Mouse (Mus musculus): Measurements from ENCODE around the gene Jaml. TPM values are rescaled to one million over a fixed set of nuclear protein-coding genes. Genes with fewer than 3 reads are reported as not detected.

Jaml gene
- polyA plus RNA-seq, 1 experiment from 2014 or later, result 0.32 TPM

DNA sequence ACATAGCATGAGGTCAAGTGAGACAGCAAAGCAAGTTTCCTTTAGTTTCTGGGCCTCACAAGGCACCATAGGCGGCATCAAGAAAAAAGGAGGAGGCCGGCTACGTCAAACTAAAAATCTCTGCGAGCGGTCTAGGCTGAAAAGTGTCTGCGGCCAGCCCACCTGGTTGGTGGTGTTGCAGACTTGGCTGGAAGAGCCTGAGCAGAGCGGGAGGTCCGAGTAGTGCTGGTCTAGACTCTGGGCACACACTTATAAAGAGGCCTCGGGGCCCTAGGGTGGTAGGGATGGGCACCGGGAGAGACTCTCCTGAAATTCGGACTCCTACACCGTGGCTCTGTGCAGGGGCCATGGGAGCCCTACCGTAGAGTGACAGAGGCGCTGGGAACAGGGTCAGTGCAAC lies 36.7 kb downstream of the Jaml start:
- 4% methylated on average over 14 of the region's 14 CpGs for WGBS
- peaks cover 35% of the 10 kb centered on the region for H3K4me1 ChIP-seq
- H3K9me3 ChIP-seq (replicated peaks), result no peaks in the 10 kb centered on the region
- H3K4me2 ChIP-seq, result peak overlapping the region; percentile 76
- ATAC-seq (ENCODE audit: low FRiP score), result peak; percentile 64; the same call in 1 of the 2 replicates
- H3K36me3 ChIP-seq, result no peaks in the 10 kb centered on the region
- H3K9ac ChIP-seq (replicated peaks), result peak overlapping the region; percentile 36; the same call in 1 of the 2 replicates
- H3K27me3 ChIP-seq (replicated peaks), result 0 out of 2 replicates have a peak, but pooled peaks cover 5% of the 10 kb centered on the region
- peak overlapping the region; percentile 47 for H3K4me3 ChIP-seq (replicated peaks)
- peak overlapping the region; percentile 69 for H3K27ac ChIP-seq (replicated peaks)

DNA sequence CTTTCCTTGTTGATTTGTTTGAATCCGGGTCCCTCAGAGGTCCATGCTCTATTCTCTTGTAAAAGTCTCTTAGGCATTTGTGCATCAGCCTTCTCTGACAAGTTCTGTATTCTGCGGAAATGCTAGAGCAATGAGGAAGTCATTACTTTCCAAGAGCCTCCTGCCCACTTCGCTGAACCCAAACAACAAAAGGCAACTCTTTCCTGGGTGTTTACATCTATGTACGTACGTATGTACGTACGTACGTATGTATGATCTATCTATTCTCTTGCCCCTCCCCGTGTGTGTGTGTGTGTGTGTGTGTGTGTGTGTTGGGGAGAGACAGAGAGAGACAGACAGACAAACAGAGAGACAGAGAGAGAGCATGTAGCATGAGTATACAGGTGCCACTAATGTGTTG lies 37.8 kb downstream of the Jaml start:
- Histone ChIP-seq H3K27me3 (replicated peaks) (0 out of 2 replicates have a peak, but pooled peaks cover 5% of the 10 kb centered on the region), H3K27ac (replicated peaks) (no peak overlapping the region), H3K4me3 (replicated peaks) (no peak overlapping the region), H3K36me3 (no peaks in the 10 kb centered on the region), H3K9ac (replicated peaks) (no peak overlapping the region), H3K4me2 (no peak overlapping the region), H3K4me1 (peaks cover 44% of the 10 kb centered on the region), H3K9me3 (replicated peaks) (no peaks in the 10 kb centered on the region)
- no peak for ATAC-seq (ENCODE audit: low FRiP score)
- 67% methylated on average over 9 of the region's 9 CpGs for WGBS

DNA sequence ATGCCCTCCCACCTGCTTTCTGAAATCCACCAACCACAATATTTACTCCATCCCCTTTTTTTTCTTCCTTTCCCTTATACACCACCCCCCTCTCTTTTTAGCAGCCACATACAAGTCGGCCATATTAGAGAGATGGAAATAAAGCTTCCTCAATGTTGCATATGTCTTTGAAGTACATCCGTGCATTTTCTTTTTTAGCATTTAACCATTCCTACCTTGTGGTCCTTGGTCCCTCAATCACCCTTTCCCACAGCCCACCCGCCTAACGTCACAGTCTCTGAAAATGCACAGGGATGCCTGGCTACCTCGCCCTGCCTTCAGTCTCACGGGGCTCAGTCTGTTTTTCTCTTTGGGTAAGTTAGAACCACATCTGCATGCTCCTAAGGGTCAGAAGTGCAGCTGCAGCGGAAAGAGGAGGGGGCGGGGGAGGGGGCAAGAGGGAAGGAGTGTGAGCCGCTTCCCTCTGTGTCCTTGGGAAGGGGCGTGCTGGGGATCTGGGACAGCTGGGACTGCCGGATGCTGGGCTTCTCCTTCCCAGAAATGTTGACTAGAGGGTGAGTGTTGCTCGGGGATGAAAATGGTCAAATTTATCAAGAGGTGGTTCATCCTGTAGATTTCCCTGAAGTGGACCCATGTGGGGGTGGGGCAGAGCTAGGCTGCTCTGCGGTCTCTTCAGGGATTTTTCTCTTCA lies 38.9 kb downstream of the Jaml start, which contains the start of gene Scn2b:
Gene Scn2b, plus strand, starts transcription at position 42 of the 691 bp plus-strand sequence.
- H3K27ac ChIP-seq (replicated peaks), result peak within 1 kb of the TSS; percentile 92
- H3K9ac ChIP-seq (replicated peaks), result peak within 1 kb of the TSS; percentile 80
- 2% methylated on average over 13 of the region's 13 CpGs for WGBS
- peak within 1 kb of the TSS; percentile 76 for H3K4me2 ChIP-seq
- no peaks in the 10 kb centered on the region for H3K36me3 ChIP-seq
- peaks cover 54% of the 10 kb centered on the region for H3K4me1 ChIP-seq
- no peaks in the 10 kb centered on the region for H3K9me3 ChIP-seq (replicated peaks)
- peak within 1 kb of the TSS; percentile 72 for H3K4me3 ChIP-seq (replicated peaks)
- ATAC-seq (ENCODE audit: low FRiP score), result peak; percentile 67; the same call in 1 of the 2 replicates
- H3K27me3 ChIP-seq (replicated peaks), result 0 out of 2 replicates have a peak, but pooled peaks cover 5% of the 10 kb centered on the region

DNA sequence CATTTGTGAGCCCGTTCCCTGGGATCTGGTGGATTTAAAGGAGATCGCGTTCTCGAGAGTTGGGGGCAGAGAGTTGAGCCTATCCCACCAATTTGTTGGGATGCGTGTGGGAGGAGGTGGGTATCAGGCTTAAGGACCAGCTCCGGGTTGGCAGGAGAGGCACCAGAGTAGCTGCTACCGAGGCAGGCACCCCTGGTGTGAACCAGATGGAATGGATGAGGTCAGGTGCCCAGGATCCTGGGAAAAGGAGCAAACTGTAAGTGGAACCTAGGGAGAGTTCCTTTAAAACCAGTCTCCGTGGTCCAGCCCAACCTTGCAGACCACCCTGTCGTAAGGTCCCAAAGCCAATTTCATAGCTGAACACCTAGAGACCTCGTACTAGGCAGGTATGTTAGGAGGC lies 39.6 kb downstream of the Jaml start:
- no peak for ATAC-seq (ENCODE audit: low FRiP score)
- Histone ChIP-seq H3K36me3 (no peaks in the 10 kb centered on the region), H3K9me3 (replicated peaks) (no peaks in the 10 kb centered on the region), H3K4me2 (peak overlapping the region; percentile 76), H3K4me1 (peaks cover 54% of the 10 kb centered on the region), H3K4me3 (replicated peaks) (peak overlapping the region; percentile 72), H3K27ac (replicated peaks) (peak overlapping the region; percentile 92; the same call in 1 of the 2 replicates), H3K9ac (replicated peaks) (peak overlapping the region; percentile 80), H3K27me3 (replicated peaks) (0 out of 2 replicates have a peak, but pooled peaks cover 5% of the 10 kb centered on the region)
- 28% methylated on average over 10 of the region's 10 CpGs for WGBS

DNA sequence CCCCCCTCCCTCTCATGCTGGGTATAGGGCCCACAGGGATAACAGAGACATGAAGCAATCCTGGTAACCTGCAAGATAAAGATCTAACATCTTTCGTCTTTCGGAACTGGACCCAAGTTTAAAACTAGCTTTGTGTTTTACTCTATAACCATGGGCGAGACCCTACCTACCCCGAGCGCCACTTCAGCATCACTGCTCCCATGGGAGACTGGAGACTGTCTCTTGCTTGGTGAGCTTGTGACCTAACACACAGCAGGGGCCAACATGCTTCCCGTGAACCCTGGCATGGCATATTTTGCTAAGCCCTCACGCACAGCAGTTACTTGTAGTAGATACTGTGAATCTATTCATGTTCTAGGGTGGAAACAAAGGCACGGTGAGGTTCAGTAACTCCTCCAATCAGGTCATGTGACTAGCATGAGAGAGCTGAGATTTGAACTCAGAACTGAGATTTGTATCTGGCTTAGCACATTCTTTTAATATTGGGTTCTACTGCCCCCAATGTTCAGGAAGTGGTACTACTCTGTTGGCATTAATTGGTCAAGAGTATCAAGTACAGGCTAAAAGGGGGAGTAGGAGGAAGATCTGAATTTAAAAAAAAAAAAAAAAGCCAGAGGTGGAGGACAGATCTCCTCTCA lies 40.5 kb downstream of the Jaml start:
- peak overlapping the region; percentile 72 for H3K4me3 ChIP-seq (replicated peaks)
- H3K36me3 ChIP-seq, result no peaks in the 10 kb centered on the region
- peak overlapping the region; percentile 76 for H3K4me2 ChIP-seq
- WGBS, result 94% methylated on average over 8 of the region's 8 CpGs
- ATAC-seq (ENCODE audit: low FRiP score), result no peak
- peaks cover 54% of the 10 kb centered on the region for H3K4me1 ChIP-seq
- peak overlapping the region; percentile 80 for H3K9ac ChIP-seq (replicated peaks)
- 0 out of 2 replicates have a peak, but pooled peaks cover 5% of the 10 kb centered on the region for H3K27me3 ChIP-seq (replicated peaks)
- no peaks in the 10 kb centered on the region for H3K9me3 ChIP-seq (replicated peaks)
- no peak overlapping the region for H3K27ac ChIP-seq (replicated peaks)

DNA sequence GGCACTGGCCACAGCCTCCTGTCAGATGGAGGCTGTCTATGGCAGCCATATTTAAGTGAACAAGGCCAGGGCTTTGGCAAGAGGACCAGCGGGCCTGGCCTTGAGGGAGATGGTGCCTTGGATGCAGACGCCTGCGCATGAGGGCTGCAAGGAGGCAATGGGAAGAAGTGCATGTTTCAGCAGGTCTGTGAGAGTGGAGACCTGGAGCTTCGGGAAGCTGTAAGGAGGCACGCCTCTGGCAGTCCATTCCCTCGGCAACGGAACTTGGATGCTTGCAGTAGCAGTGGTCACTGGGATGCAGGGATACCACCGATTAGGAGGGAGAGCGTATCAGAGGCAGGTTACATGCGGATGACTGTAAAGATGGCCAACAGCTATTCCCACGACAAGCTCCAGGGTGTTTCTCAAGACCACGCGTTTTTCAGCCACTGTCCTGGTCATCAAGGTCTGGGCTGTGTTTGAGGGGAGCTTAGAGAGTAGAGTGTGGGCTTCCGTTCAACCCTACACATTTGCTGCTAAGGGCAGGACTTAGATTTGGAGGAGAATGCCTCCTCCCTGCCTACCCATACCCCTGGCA lies 41.1 kb downstream of the Jaml start:
- no peak overlapping the region for H3K4me3 ChIP-seq (replicated peaks)
- peak overlapping the region; percentile 17; the same call in 1 of the 2 replicates for H3K9ac ChIP-seq (replicated peaks)
- peak overlapping the region; percentile 76 for H3K4me2 ChIP-seq
- no peak for ATAC-seq (ENCODE audit: low FRiP score)
- 92% methylated on average over 14 of the region's 14 CpGs for WGBS
- H3K9me3 ChIP-seq (replicated peaks), result no peaks in the 10 kb centered on the region
- peaks cover 54% of the 10 kb centered on the region for H3K4me1 ChIP-seq
- H3K36me3 ChIP-seq, result no peaks in the 10 kb centered on the region; the same call in 1 of the 2 replicates
- no peak overlapping the region for H3K27ac ChIP-seq (replicated peaks)
- 0 out of 2 replicates have a peak, but pooled peaks cover 5% of the 10 kb centered on the region for H3K27me3 ChIP-seq (replicated peaks)

DNA sequence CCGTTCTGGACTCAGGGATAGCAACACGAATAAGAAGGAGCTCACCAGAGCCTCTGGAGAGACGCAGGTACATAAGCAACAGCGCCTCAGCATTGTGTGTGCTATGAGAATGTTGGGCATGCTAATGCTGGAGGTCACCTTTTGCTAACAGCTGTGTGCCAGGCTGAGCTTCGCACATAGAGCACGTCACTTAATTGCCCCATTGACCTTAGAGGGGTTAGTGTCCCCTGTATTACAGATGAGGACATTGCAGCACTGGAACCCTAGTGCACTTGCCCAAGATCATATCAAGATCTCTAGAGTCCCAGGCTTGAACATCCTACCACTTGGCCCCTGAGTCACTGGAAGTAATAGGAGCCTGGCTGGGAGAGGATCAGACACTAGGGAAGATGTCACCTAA lies 41.6 kb downstream of the Jaml start:
- H3K27me3 ChIP-seq (replicated peaks), result 0 out of 2 replicates have a peak, but pooled peaks cover 5% of the 10 kb centered on the region
- H3K27ac ChIP-seq (replicated peaks), result no peak overlapping the region
- 88% methylated on average over 6 of the region's 6 CpGs for WGBS
- H3K4me3 ChIP-seq (replicated peaks), result no peak overlapping the region
- peaks cover 5% of the 10 kb centered on the region for H3K36me3 ChIP-seq
- no peaks in the 10 kb centered on the region for H3K9me3 ChIP-seq (replicated peaks)
- H3K4me2 ChIP-seq, result peak overlapping the region; percentile 76
- peaks cover 50% of the 10 kb centered on the region for H3K4me1 ChIP-seq
- ATAC-seq (ENCODE audit: low FRiP score), result no peak
- no peak overlapping the region for H3K9ac ChIP-seq (replicated peaks)

DNA sequence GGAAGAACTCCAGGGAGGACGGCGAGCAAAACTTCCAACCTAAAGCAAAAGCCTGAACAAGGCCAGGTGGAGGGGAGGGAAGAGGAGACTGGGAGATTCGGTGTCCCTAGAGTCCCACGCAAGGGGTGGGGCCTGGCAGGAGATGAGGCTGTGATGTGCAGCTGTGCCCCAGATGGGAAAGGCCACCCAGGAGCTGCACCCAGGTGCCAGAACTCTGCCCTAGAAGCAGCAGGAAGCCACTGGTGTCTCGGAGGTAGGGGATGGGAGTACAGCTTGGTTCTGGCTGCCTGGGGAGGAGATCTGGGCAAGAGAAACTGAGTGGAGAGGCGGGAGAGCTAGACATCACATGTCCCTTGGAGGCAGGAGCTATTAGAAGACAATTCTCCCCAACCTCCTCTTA lies 42.0 kb downstream of the Jaml start:
- 0 out of 2 replicates have a peak, but pooled peaks cover 5% of the 10 kb centered on the region for H3K27me3 ChIP-seq (replicated peaks)
- peak overlapping the region; percentile 76 for H3K4me2 ChIP-seq
- H3K4me1 ChIP-seq, result peaks cover 45% of the 10 kb centered on the region
- no peak overlapping the region for H3K27ac ChIP-seq (replicated peaks)
- H3K9ac ChIP-seq (replicated peaks), result peak overlapping the region; percentile 20; the same call in 1 of the 2 replicates
- H3K9me3 ChIP-seq (replicated peaks), result no peaks in the 10 kb centered on the region
- WGBS, result 54% methylated on average over 6 of the region's 6 CpGs
- ATAC-seq (ENCODE audit: low FRiP score), result no peak
- H3K36me3 ChIP-seq, result peaks cover 9% of the 10 kb centered on the region
- no peak overlapping the region for H3K4me3 ChIP-seq (replicated peaks)

DNA sequence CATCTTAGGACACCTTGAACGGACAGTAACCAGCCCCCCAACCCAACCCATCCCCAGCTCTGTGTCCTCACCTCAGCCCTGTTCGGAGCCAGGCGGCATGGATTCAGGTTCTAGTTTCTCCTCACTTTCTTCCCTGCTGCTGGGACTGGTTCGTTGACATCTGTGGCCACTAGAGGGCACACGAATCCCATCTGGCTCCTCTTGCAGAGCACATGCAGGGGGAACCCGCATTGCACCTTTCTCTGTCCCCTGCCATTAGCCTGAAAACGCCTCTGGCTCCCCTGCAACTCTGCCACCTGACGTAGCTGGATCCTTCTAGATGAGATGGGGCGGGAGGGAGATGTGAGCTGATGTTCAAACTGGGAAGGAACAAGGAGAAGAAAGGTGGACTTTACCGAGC lies 42.8 kb downstream of the Jaml start:
- H3K4me1 ChIP-seq, result peaks cover 41% of the 10 kb centered on the region
- H3K27me3 ChIP-seq (replicated peaks), result no peaks in the 10 kb centered on the region
- H3K4me3 ChIP-seq (replicated peaks), result peak overlapping the region; percentile 28
- no peak overlapping the region for H3K27ac ChIP-seq (replicated peaks)
- WGBS, result 3% methylated on average over 10 of the region's 10 CpGs
- ATAC-seq (ENCODE audit: low FRiP score), result peak; percentile 61
- peak overlapping the region; percentile 38 for H3K9ac ChIP-seq (replicated peaks)
- no peaks in the 10 kb centered on the region for H3K9me3 ChIP-seq (replicated peaks)
- H3K4me2 ChIP-seq, result peak overlapping the region; percentile 76
- peaks cover 13% of the 10 kb centered on the region for H3K36me3 ChIP-seq

DNA sequence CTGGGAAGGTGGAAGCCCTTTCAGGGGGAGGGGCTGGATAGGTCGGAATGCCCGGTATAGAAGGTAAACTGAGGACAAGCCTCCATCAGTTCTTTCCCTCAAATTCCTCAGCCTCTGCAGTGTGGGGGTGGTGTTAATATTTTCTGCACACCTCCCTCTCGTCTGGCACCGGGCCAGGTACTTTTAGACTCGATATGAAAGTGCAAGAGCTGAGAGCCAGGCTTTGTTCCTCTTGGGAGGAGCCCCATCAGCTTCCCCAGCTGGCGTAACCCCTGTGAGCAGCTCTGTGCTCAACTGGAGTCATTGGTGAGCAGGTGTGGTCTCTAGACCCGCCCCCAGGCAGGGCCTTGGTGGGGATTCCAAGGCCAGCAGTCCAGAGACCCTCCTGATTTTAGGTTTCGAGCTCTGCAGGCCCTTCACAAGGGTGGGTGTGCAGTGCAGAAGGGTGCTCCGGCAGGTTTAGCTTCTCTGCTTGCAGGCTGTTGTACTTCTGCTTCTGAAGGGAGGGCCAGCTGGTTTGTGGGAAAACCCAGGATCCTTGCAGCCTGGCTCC lies 43.3 kb downstream of the Jaml start:
- WGBS, result 31% methylated on average over 9 of the region's 9 CpGs
- peak overlapping the region; percentile 38 for H3K9ac ChIP-seq (replicated peaks)
- peaks cover 13% of the 10 kb centered on the region for H3K36me3 ChIP-seq
- peak overlapping the region; percentile 28 for H3K4me3 ChIP-seq (replicated peaks)
- no peaks in the 10 kb centered on the region for H3K9me3 ChIP-seq (replicated peaks)
- ATAC-seq (ENCODE audit: low FRiP score), result 0 out of 2 replicates have a peak, but pooled peaks have one; percentile 36
- peaks cover 41% of the 10 kb centered on the region for H3K4me1 ChIP-seq
- H3K27me3 ChIP-seq (replicated peaks), result no peaks in the 10 kb centered on the region
- no peak overlapping the region for H3K27ac ChIP-seq (replicated peaks)
- H3K4me2 ChIP-seq, result peak overlapping the region; percentile 76

DNA sequence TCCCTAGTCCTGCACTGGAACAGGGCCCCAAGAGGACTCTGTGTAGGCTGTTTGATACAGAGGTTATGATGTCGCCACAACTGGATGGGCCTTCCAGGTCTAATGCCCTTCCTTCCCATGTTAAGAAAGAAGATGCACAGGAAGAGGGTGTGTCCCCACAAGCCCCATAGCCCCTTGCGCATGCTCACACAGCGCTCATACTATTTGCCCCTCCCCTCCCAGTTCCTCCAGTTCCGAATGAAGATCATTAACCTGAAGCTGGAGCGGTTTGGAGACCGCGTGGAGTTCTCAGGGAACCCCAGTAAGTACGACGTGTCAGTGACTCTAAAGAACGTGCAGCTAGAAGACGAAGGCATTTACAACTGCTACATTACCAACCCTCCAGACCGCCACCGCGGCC lies 46.2 kb downstream of the Jaml start:
- Histone ChIP-seq H3K4me1 (peaks cover 23% of the 10 kb centered on the region), H3K27ac (replicated peaks) (no peak overlapping the region), H3K36me3 (peaks cover 13% of the 10 kb centered on the region), H3K9ac (replicated peaks) (no peak overlapping the region), H3K4me2 (no peak overlapping the region), H3K4me3 (replicated peaks) (no peak overlapping the region), H3K9me3 (replicated peaks) (no peaks in the 10 kb centered on the region), H3K27me3 (replicated peaks) (no peaks in the 10 kb centered on the region)
- ATAC-seq (ENCODE audit: low FRiP score), result no peak
- WGBS, result 92% methylated on average over 14 of the region's 14 CpGs

Data from neural tube, embryonic 15.5 days (tissue).